Mouse (Mus musculus) lung, postnatal 36 days (tissue): ENCODE data around the gene Cebpe.

Source experiments
- DNase-seq: peaks from one replicate; pipeline ENCODE4 v3.0.0; 2022; ENCODE audit warnings: mixed read lengths

The Cebpe gene

DNA sequence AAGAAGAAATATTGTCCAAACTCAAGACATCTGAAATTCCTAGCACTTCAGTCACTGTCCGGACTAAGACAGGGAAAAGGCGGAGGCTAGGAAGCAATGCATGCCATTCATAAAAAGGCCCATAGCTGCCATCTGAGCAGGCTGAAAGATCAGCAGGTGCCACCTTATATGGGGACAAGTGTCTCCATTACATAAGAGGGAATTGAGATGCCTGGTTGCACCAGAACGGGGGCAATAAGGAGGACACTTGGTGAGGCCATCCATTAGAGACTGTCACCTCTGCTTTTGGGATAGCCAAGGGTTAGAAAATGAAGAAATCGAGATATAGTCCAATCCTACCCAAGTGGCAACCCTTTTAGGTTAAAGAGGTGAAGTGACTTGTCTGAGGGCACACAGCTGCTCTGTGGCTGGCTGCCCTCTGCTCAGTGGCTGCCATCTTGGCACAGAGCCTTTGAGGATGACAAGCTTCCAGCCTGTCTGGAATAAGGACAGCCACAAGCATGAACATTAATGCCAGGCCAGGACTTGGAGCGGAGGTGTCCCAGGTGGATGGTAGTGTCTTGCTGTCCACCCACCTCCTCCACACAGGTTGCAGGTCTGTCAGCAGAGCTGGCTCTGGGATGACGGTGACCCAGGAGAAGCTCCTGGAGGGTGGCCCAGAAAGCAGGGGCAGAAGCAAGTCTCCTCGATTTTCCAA lies 8.8 kb upstream of the Cebpe start:
- no peak for DNase-seq

DNA sequence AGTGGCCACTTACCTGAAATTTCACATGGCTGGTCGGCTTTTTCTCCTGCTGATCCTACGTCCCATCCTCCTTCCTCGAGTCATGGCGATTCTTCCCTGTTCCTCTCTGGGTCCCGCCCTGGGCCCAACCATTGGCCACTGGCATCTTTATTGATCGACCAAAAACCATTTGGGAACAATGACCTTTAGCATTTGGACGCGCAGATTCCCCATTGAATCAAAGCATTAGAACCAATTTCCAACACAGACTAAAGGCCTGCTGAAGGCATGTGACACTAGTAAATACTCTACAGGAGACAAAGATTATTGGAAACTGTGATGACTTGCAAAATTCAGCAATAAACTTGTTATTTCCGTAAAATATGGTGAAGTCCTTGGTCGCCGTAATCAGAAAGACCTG lies 8.1 kb upstream of the Cebpe start:
- no peak for DNase-seq

DNA sequence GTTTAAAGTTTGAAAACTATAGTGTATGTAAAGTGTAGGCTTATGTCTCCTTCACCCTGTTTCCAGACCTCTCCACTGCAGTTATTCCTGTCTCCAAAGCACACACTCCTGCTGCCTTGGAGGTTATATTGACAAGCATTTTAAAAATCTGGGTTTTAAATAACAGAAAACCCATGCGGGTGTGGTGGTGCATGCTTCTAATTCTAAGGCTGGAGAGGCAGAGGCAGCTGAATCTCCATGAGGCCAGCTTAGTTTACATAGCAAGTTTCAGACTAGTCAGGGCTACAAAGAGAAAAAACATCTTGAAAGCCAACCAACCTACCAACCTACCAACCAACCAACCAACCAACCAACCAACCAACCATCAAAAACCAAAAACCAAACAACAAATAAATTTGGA lies 3.4 kb upstream of the Cebpe start:
- no peak for DNase-seq

DNA sequence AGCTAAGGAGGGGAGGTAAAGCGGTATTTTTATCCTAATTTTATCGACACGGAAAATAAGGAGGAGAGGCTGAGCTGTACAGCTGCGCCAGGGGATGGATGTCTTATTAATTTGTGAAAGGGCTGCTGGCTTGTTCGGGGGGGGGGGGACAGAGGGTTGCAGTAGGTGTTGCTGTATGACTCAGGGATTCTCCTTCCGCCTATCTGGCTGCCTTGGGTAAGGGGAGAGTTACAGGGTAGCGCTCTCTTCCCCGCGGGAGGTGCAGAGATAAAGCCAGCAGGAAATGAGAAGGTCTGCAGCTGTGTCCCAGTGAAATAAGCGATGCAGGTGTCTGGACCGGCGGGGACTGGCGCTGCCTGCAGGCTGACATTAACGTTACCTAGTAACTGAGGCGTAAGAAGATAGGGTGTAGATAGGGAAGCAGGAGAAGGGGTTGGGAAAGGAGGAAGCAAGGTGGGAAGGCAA lies 2.7 kb upstream of the Cebpe start:
- DNase-seq, result no peak

DNA sequence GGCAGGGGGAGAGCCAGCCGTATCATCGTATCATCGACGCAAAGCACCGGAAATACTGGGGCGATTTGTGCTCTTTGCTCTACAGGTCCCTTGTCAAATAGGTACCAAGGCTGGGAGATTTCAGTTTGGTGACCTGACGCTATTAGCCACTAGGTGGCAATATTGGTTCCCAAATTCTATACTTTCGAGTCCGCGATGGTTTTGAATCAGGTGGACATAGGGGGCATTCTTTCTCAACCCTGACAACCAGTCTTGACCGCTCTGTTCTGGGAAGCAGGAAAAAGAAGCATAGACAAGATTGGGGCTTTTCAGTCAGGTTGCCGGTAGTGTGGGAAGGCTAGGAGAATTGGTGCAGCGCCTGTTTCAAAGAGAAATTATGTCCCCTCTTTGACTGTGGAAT lies 2.1 kb upstream of the Cebpe start:
- peak; percentile 87 for DNase-seq

DNA sequence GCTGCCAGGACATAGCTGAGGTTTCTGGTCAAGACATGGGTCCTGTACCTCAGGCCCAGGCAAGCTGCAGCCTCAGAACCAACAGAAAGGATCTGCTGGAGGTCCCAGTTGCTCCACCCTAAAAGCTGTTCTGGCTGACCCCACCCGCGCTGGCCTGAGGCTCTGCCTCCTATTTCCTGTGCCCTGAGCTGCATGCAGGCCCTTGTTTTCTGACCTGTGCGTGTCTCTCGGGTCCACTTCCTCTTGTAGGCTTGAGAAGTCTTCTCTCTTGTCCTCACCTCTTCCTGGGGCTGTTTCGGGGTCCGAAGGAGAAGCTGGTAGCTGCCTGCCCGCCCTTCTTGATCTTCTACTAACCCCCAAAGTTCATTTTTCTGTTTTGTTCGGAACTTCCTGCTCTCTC lies 887 bp upstream of the Cebpe start:
- peak; percentile 45 for DNase-seq

DNA sequence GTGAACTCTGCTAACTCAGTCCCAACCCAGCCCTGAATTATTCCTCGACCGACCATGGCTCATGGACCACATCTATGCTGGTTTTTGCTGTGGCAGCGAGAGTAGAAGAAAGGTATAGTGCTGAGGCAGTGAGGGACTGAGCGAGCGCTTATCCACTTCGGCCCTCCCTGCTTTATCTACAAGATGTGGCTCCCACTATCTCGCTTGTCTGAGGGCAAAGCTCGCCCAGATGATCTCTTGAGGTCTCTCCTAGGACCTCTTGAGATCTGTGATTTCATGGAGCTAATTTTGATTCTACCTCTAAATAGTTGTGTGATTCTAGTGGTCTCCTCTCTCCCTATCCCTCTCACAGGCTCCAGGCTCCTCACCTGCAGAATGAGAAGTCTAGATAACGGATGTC lies 2.9 kb downstream of the Cebpe start:
- DNase-seq, result no peak

DNA sequence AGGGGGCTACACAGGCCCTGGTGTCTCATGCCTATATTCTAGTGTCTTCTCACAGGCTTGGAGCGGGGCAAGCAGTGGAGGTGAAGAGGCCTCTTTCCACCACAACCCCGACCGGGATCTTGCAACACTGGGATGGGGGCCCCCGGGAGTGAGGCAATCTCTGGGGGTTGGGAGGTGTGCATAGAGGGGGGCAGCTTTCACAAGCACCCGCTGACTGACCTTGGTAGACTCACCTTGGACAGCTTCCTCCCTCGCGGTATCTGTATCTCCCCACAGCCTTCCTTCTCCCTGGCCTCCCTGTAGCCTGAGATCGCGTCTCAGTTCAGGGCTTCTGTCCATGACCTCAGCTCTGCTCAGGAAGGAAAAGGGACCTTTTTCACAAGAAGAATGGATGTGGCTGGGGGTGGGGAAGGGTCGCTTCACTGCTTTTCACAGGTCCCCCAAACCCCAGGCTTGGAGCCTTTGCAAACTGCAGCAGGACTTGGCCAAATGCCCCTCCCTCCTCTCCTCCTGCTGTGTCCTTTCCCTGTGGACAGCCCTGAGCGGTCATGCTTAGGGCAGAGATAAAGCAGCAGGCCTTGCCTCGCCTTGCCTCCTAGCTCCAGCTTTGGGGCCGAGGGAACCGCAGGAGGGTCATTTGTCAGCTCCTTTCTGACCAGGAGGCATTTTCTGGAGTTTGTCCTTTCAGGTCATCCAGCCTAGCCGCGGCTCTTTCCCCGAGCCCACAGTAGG lies 5.2 kb downstream of the Cebpe start:
- no peak for DNase-seq

DNA sequence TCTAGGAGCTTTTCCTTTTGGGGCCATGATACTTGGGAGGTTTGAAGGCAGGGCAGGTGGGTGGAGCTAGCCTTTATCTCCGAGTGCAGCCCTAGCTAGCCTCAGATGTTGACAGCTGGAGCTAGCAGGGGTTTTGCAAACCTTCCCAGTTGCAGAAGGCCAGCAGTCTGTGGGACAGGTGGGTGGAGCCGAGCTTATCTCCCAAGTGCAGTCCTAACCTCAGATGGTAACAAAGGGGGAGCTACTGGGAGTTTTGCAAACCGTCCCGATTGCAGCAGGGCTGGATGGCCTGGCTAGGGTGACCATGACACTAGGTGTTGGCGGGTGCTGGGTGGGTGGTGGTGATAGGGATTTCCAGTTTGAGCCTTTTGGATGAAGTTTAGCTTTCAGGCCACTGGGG lies 6.1 kb downstream of the Cebpe start:
- DNase-seq, result no peak

DNA sequence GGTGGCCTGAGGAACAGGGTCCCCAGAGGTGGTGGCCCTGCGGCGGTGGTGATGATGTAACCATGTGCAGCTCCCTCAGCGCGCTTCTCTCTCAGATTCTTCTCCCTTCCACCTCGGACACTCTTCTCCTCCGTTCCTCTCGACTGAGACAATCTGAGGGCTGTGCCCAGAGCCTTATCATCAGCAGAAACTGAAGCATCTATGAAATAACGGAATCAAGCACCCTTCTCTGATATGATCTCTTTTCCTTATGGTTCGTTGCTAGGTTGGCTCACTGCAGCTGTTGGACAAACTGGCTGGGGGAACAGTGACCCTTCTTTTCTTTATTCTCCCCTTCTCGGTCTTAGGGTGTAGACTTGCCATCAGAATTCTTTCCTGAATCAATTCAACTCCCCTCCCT lies 8.8 kb downstream of the Cebpe start:
- DNase-seq, result no peak

DNA sequence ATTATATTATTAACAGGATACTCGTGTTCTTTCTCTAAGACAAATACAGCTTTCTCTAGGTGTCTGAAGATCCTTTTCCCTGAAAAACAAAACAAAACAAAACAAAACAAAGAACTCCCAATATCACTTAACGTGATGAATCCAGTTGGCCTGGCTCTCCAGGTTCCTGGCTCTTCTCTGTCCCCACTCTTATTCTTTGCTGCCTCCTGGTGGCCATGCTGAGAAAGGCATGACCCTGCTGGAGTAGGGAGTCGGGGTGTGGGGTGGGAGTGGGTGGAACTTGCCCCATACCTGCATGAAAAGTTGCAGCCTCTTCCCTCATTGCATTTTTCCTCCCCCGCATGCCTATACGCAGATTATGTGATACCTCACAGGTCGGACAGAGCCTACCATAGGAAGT lies 10.7 kb downstream of the Cebpe start:
- DNase-seq, result peak; percentile 82

DNA sequence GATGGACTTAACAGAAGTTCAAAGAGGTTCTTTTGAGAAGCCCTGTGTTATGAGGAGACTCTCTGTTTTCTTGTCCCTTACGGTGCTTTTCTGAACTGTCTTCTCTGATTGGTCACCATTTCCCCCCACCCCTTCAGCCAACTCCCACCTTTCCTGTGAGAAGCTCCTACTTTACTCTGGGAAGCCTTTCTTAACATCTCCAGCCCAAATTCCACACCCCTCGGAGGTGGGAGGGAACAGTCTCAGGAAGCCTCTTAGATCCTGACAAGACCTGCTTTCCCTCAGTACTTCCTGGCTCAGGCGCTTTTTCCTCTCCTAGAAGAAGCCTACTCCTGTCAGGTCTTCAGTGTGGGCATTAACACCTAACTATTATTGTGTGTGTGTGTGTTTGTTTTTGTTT lies 12.4 kb downstream of the Cebpe start:
- DNase-seq, result no peak

DNA sequence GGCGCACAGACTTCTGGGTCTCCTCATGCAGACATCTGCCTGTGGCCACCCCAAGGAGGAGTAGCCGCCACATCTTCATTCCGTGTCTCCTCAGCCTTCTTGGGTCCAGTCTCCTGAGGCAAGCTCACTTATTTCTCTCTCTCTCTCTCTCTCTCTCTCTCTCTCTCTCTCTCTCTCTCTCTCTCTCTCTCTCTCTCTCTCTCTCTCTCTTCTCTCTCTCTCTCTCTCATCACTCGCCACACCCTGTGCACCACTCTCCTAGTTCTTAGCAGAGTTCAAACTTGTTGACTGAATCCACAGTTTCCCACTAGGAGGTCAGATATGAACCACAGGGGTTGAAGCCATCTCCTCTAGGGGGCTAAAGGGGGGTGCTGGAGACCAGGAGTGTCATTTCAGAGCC lies 13.2 kb downstream of the Cebpe start, which contains the start of gene Gm29776:
Gene Gm29776 (minus strand): TSS at position 101 of the 400 bp plus-strand sequence.
- no peak for DNase-seq

DNA sequence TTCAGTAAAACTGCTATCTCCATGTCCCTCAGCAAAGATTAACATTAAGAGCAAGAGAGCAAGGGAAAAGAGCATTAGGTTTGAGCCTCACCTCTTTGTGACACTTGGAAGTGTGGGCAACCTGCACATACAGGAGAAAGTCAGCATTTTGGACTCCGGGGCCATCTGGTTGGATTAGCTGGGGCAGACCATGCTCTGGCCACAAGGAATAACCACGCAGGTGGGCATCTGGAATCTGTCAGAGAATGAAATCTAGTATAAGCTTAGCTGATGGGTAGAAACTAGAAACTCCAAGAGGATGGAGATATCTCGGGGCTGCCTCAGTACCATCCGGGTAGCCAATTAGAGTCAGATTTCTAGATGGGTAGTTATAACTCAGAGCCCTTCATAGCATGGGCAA lies 15.2 kb downstream of the Cebpe start:
- DNase-seq, result no peak

DNA sequence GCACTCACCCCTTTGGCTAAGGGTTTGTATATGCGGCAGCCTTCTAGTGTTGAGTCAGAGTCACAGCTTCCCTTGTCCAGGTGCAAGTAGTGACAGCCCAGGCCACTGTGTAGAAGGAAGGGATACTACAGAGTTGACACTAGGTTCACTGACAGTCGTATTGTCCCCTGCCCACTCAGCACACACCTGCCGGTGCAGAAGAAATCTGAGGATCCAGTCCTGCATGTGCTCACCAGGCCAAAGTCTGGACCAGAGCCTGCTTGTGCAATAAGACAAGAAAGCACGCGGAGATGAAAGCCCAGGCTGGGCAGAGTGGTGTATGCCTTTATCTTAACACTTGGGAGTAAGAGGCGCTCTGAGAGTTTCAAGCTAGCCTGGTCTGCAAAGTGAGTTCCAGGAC lies 16.9 kb downstream of the Cebpe start:
- DNase-seq, result no peak

DNA sequence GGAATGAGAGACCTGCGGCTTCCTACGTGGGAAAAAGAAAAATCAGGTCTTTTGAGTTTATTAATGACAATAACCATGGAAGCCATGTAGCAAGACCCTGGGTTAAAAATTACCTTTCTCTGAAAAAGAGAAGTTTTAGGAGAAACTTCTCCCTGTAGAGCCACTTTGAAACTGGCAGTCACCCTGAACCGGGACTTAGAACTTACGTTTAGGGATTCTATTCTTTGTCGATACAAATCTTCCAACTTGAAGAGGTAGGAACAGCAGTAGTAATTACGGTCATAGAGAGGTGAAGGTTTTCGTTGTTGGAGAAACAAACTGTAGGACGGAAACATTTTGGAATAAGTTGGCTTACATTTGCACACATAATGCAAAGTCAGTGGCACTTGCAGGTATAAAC lies 24.7 kb downstream of the Cebpe start:
- no peak for DNase-seq

DNA sequence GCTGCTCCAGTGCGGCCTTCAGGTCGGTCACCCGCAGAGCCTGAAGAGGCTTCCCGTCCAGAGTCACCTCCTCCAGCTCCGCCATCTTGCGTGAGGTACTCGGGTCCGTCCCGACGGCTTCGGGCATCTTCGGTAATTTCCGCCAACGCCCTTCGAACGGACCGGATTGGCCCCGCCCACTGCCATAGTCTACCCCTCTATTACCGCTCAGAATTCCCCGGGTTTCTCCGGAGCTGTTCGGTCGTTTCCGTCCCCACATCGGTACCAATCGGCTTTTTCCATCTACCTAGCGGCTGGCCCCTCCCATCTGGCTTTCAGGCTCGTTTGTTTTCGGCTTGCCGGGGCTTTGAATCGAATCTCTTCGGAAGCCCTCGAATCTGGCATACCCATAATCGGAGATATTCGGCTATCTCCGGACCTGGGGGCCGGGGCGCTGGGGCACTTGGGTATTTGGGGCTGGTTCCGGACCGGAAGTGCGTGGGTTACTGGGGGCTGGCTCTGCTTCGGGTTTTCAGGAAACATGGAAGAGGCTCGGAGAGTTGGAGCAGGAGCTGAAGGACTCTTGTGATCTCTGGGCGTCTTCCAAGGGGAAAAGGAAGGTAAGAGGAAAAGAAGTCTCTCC lies 25.3 kb downstream of the Cebpe start, which contains the start of gene Acin1:
Gene Acin1 (minus strand): TSS at position 410 of the 622 bp plus-strand sequence.
- peak; percentile 100 for DNase-seq

DNA sequence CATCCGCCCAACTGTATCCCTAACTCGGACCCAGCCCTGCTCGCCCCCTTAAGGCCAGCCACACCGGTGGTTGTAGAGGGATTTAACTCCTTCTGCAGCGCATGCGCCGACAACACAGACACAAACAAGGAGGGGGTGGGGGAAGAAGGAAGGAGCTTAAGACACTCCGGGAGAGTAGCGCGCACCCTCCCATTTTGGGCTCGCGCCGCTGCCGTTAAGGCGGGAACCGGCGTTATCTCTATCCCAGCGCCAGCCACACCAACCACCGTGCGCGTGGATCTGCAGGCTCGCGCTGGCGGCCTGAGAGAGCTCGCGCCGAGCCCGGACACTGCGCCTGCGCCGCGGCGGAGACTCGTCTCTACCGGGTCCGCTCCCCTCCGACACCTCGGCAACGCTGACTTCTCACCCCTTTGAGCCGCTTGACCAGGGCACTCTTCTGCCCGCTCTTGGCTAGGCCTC lies 25.9 kb downstream of the Cebpe start, which contains the start of gene 1700123O20Rik:
Gene 1700123O20Rik (plus strand): TSS at position 154 of the 459 bp plus-strand sequence.
- peak; percentile 87 for DNase-seq

DNA sequence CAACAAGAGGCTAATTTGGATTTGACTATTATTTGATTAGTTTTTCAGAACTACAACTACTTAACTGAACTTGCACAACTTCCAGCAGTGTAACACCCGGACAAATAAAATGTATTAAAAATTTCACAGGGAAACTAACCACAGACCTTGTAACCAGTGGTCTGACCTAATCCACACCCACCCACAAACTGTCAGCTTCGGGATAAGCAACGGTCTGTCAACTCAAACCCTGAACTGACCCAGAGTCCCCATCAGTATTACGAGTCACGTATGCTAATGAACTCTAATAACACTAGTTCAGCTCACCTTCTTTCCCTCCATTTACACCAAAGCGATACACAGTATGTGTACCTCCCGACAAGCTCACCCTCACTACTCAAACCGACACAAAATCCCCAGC lies 26.5 kb downstream of the Cebpe start:
- no peak for DNase-seq

DNA sequence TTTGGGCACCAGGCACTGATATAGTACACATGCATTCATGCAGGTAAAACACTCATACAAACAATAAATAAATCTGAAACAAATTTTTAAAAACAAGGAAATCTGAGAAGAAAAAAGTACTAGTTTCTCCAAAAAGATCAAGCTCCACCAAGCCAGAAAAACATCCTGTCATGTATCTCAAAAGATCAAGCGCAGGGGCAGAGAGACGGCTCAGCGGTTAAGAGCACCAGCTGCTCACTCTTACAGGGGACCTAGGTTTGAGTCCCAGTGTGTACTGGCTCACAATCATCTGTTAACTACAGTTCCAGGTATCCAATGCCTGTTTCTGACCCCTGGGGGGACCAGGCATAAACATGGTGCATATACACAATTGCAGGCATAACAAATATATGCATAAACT lies 29.6 kb downstream of the Cebpe start:
- DNase-seq, result no peak

DNA sequence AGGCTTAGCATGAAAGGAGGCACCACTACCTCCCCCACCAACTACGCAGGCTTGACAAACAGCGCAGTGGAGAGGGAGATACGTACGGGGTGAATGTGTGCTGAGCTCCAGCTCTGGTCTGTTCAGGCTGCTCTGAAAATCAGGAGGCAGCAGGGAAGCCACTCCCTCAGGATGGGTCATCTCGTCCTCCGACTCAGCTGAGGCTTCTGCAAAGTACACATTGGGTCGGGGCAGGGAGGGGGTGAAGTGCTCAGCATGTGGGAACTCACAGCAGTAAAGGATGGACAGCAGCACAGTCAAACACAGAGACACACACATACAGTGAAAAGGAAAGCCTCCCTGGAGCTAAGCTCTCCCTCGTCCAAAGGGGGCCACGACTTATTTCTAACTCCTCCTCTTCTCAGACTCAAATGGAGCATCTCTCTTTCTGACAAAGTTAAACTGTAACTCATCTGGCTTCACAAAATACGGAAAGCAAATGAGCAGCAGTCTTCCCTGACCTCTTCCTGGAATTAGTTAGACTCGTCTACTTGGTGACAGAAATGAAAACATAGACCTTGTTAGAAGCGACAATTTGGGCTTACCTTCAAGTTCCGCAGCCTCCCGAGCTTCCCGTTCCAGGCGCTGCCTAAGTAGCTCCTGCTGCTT lies 33.2 kb downstream of the Cebpe start:
- no peak for DNase-seq

DNA sequence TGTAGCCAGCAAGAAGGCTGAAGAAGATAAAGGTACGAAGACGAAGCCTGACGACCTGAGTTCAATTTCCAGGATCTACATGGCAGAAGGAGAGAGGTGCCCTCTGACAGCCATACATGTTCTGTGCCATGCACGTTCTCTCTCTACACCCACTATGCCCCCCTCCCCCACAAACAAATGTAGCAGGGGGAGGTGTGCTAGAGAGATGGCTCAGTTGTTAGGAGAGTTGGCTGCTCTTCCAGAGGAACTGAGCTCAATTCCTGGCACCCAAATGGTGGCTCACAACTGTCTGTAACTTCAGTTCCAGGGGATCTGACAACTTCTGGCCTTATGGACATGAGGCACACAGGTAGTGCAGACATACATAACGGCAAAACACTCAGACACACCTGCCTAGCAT lies 35.7 kb downstream of the Cebpe start:
- no peak for DNase-seq

DNA sequence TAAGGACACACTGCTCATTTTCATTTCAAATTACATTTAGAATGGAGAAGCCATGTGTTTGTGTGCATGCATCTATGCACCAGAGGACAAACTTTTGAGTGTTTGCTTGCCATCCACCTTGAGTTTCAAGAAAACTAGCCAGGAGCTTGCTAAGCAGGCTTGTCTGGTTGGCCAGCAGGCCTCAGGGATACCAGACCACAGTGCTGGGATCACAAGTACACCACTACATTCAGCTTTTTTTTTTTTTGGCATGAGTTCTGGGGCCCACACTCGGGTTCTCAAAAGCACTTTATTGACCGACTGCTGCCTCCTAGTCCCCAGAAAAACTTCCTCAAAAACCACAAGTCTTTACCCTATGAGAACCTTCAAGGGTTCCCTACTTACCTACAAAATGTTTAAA lies 37.7 kb downstream of the Cebpe start:
- DNase-seq, result peak; percentile 68
